Mouse (Mus musculus) thymus, postnatal 10 days (tissue): ENCODE measurements around the gene Auts2.

Experiments
- DNase-seq, 2 experiments: peaks; one replicate each; pipeline ENCODE4 v3.0.0; 2021; ENCODE audit warnings: low spot score in 2 of 2

The Auts2 gene

GRCm38 (mm10) chr5:131733324-131733660 is 809.9 kb downstream of the Auts2 start:
- DNase-seq, result no peak

GRCm38 (mm10) chr5:131732631-131733323 is 810.4 kb downstream of the Auts2 start:
- no peak for DNase-seq

- DNase-seq, result no peak
These were observed 813.7 kb downstream of the Auts2 start for GRCm38 (mm10) chr5:131729456-131729855.

- DNase-seq, result no peak
These were observed 815.2 kb downstream of the Auts2 start for GRCm38 (mm10) chr5:131727909-131728308.

- DNase-seq, result no peak
These were observed 818.6 kb downstream of the Auts2 start for GRCm38 (mm10) chr5:131724508-131724907.

- no peak for DNase-seq
These were observed 820.4 kb downstream of the Auts2 start for GRCm38 (mm10) chr5:131722791-131723190.

- no peak for DNase-seq
These were observed 820.8 kb downstream of the Auts2 start for GRCm38 (mm10) chr5:131722361-131722760.

GRCm38 (mm10) chr5:131718013-131718412 is 825.1 kb downstream of the Auts2 start:
- DNase-seq, result no peak

- DNase-seq, result no peak
These were observed 825.7 kb downstream of the Auts2 start for GRCm38 (mm10) chr5:131717359-131717965.

GRCm38 (mm10) chr5:131714979-131715378 is 828.2 kb downstream of the Auts2 start:
- no peak for DNase-seq

- no peak for DNase-seq
These were observed 830.7 kb downstream of the Auts2 start for GRCm38 (mm10) chr5:131712441-131712840.

GRCm38 (mm10) chr5:131711474-131712129 is 831.5 kb downstream of the Auts2 start:
- DNase-seq, result no peak

- DNase-seq, result no peak
These were observed 832.2 kb downstream of the Auts2 start for GRCm38 (mm10) chr5:131710735-131711473.

- no peak for DNase-seq
These were observed 835.7 kb downstream of the Auts2 start for GRCm38 (mm10) chr5:131707471-131707870.

- no peak for DNase-seq
These were observed 839.4 kb downstream of the Auts2 start for GRCm38 (mm10) chr5:131703729-131704128.

GRCm38 (mm10) chr5:131702840-131703392 is 840.2 kb downstream of the Auts2 start:
- no peak for DNase-seq

GRCm38 (mm10) chr5:131698900-131699299 is 844.2 kb downstream of the Auts2 start:
- no peak for DNase-seq

GRCm38 (mm10) chr5:131690781-131691180 is 852.4 kb downstream of the Auts2 start:
- DNase-seq, result no peak

GRCm38 (mm10) chr5:131686956-131687618 is 856.1 kb downstream of the Auts2 start:
- DNase-seq, result no peak

- DNase-seq, result no peak
These were observed 862.9 kb downstream of the Auts2 start for GRCm38 (mm10) chr5:131680127-131680845.

GRCm38 (mm10) chr5:131679523-131679922 is 863.6 kb downstream of the Auts2 start:
- DNase-seq, result no peak
